Mouse (Mus musculus): ENCODE data around the gene Clns1a.

GRCm38 (mm10) chr7:97726778-97727177 is 30.3 kb downstream of the Clns1a start:
- TF ChIP-seq POLR2A (IDR thresholded peaks at IDR 0.05; ENCODE audit: low read depth, low read length) (no peak), CTCF (IDR thresholded peaks at IDR 0.05; ENCODE audit: extremely low read depth, insufficient read length, insufficient replicate concordance, low read depth, low read length) (no peak)

All from small intestine, adult 2 months (tissue).